18 mouse cellular contexts compared by ENCODE assay signal in the genomic region with DNA sequence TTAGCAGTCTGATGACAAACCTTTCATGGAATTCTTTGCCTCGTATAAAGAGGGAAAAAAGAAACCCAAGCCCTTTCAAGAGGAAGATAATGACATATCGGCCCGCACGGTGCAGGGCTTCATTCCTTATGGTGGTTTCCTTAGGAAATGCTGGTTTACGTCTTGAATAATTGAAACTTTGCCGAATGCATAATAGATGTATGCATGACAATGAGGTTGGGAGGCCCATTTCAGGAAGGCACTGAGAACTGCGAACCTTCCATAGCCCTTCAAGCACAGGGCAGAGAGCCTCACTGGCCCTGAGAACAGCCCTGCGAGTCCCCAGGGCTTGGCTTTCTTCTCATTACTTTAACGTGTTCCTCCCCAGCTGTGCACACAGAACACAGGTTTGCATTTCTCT.
DNase-seq lines count a peak whose midpoint lies in the region; ATAC-seq and TF ChIP-seq lines count a peak whose summit lies in the region.
"Had no signal": no experiment of that assay in that cellular context is flagged by ENCODE, and none has a peak within 500 bp of the region (broad histone marks: within the 10 kb centered on the region; RNA-seq: fewer than 3 reads in every experiment).

No protein-coding gene starts in this region.

- TF ChIP-seq POLR2A in lung, adult 2 months (IDR thresholded peaks at IDR 0.05; ENCODE audit: borderline replicate concordance, extremely low read depth, low read depth, low read length), result no peak

- ATAC-seq in hindbrain, postnatal 0 days, result no peak
- ATAC-seq in forebrain, embryonic 15.5 days (replicated peaks), result peak; percentile 91
- peak; percentile 24; the same call in 1 of the 2 replicates for ATAC-seq in hindbrain, embryonic 16.5 days
- ATAC-seq in kidney, embryonic 16.5 days (ENCODE audit: low FRiP score, low TSS enrichment), result no peak
- ATAC-seq: intestine, embryonic 16.5 days had no signal

- peaks cover 12% of the 10 kb centered on the region; the same call in 1 of the 2 replicates for H3K4me1 ChIP-seq in hindbrain, embryonic 10.5 days (replicated peaks)
- H3K4me1 ChIP-seq in hindbrain, postnatal 0 days (ENCODE audit: insufficient read depth, low read length), result no peaks in the 10 kb centered on the region
- peaks cover 12% of the 10 kb centered on the region for H3K4me1 ChIP-seq in forebrain, embryonic 15.5 days
- H3K4me1 ChIP-seq in hindbrain, embryonic 16.5 days (ENCODE audit: control insufficient read depth, insufficient read depth, low read depth, low read length), result no peaks in the 10 kb centered on the region
- no peaks in the 10 kb centered on the region for H3K4me1 ChIP-seq in lung, adult 2 months (ENCODE audit: control insufficient read depth, insufficient read depth, low read length)
- 0 out of 2 replicates have a peak, but pooled peaks cover 3% of the 10 kb centered on the region for H3K4me1 ChIP-seq in kidney, embryonic 16.5 days (ENCODE audit: insufficient read depth, low read length)
- H3K4me1 ChIP-seq: heart, embryonic 13.5 days had no signal

- H3K4me2 ChIP-seq in hindbrain, postnatal 0 days (ENCODE audit: low read depth, low read length), result no peak overlapping the region
- no peak overlapping the region for H3K4me2 ChIP-seq in forebrain, embryonic 15.5 days (replicated peaks)
- H3K4me2 ChIP-seq in hindbrain, embryonic 16.5 days (ENCODE audit: low read length), result no peak overlapping the region
- no peak overlapping the region for H3K4me2 ChIP-seq in kidney, embryonic 16.5 days (replicated peaks; ENCODE audit: low read depth, low read length)
- H3K4me2 ChIP-seq: heart, embryonic 13.5 days; kidney, embryonic 15.5 days; lung, embryonic 14.5 days had no signal

- peak overlapping the region; percentile 40; the same call in 1 of the 2 replicates for H3K27ac ChIP-seq in hindbrain, embryonic 10.5 days
- no peak overlapping the region for H3K27ac ChIP-seq in hindbrain, postnatal 0 days
- peak overlapping the region; percentile 77 for H3K27ac ChIP-seq in forebrain, embryonic 15.5 days (replicated peaks)
- H3K27ac ChIP-seq in hindbrain, embryonic 16.5 days (ENCODE audit: low read depth, low read length), result no peak overlapping the region
- no peak overlapping the region for H3K27ac ChIP-seq in kidney, embryonic 16.5 days (ENCODE audit: low read length)
- H3K27ac ChIP-seq: heart, embryonic 13.5 days; kidney, embryonic 15.5 days had no signal

- TF ChIP-seq CTCF in hindbrain, postnatal 0 days (IDR thresholded peaks at IDR 0.05; ENCODE audit: low read depth), result no peak
- TF ChIP-seq CTCF in lung, adult 2 months (IDR thresholded peaks at IDR 0.05; ENCODE audit: insufficient read depth, low read length), result no peak

- no peak overlapping the region for H3K4me3 ChIP-seq in hindbrain, embryonic 10.5 days
- no peak overlapping the region for H3K4me3 ChIP-seq in hindbrain, postnatal 0 days (ENCODE audit: low read length)
- H3K4me3 ChIP-seq in forebrain, embryonic 15.5 days, result no peak overlapping the region
- H3K4me3 ChIP-seq in hindbrain, embryonic 16.5 days (ENCODE audit: low read length), result no peak overlapping the region
- H3K4me3 ChIP-seq in lung, adult 2 months (replicated peaks; ENCODE audit: extremely low read depth, low read depth, low read length), result no peak overlapping the region
- H3K4me3 ChIP-seq in kidney, embryonic 16.5 days (ENCODE audit: low read length), result no peak overlapping the region
- H3K4me3 ChIP-seq: heart, embryonic 13.5 days; kidney, embryonic 15.5 days had no signal

- DNase-seq in hindbrain, embryonic 10.5 days (ENCODE audit: low spot score), result no peak
- no peak for DNase-seq in hindbrain, postnatal 0 days (ENCODE audit: low spot score)
- DNase-seq in retina, postnatal 1 day, result peak; percentile 11
- DNase-seq in lung, adult 2 months, result no peak
- DNase-seq: cerebellum, adult 11 months; cerebellum, postnatal 14 days; heart, postnatal 36 days; layer of hippocampus, postnatal 36 days; liver; lung, postnatal 4 days; right cerebral cortex, adult 18-20 months had no signal

- H3K9me3 ChIP-seq in hindbrain, embryonic 10.5 days, result no peaks in the 10 kb centered on the region
- no peaks in the 10 kb centered on the region for H3K9me3 ChIP-seq in hindbrain, postnatal 0 days (ENCODE audit: low read length)
- no peaks in the 10 kb centered on the region for H3K9me3 ChIP-seq in forebrain, embryonic 15.5 days
- H3K9me3 ChIP-seq in hindbrain, embryonic 16.5 days (ENCODE audit: control insufficient read depth, low read length), result no peaks in the 10 kb centered on the region
- no peaks in the 10 kb centered on the region for H3K9me3 ChIP-seq in kidney, embryonic 16.5 days (ENCODE audit: low read length)
- H3K9me3 ChIP-seq: heart, embryonic 13.5 days; kidney, embryonic 15.5 days had no signal

- 64% methylated on average over 9 of the region's 9 CpGs for WGBS in hindbrain, embryonic 10.5 days
- WGBS in hindbrain, postnatal 0 days, result 37% methylated on average over 9 of the region's 9 CpGs
- WGBS in forebrain, embryonic 15.5 days, result 10% methylated on average over 9 of the region's 9 CpGs
- WGBS in hindbrain, embryonic 16.5 days, result 31% methylated on average over 9 of the region's 9 CpGs
- WGBS in lung, adult 2 months, result 69% methylated on average over 9 of the region's 9 CpGs
- WGBS in kidney, embryonic 16.5 days, result 71% methylated on average over 9 of the region's 9 CpGs

- no peaks in the 10 kb centered on the region for H3K36me3 ChIP-seq in hindbrain, embryonic 10.5 days
- no peaks in the 10 kb centered on the region for H3K36me3 ChIP-seq in hindbrain, postnatal 0 days (ENCODE audit: insufficient read depth, low read length)
- H3K36me3 ChIP-seq in forebrain, embryonic 15.5 days, result no peaks in the 10 kb centered on the region
- H3K36me3 ChIP-seq in hindbrain, embryonic 16.5 days (ENCODE audit: control insufficient read depth, insufficient read depth, low read length), result no peaks in the 10 kb centered on the region
- H3K36me3 ChIP-seq in kidney, embryonic 16.5 days (ENCODE audit: insufficient read depth, low read length), result no peaks in the 10 kb centered on the region
- H3K36me3 ChIP-seq: heart, embryonic 13.5 days; kidney, embryonic 15.5 days had no signal

- no peak overlapping the region for H3K9ac ChIP-seq in hindbrain, postnatal 0 days (replicated peaks; ENCODE audit: low read length)
- no peak overlapping the region for H3K9ac ChIP-seq in forebrain, embryonic 15.5 days (replicated peaks)
- H3K9ac ChIP-seq in hindbrain, embryonic 16.5 days (ENCODE audit: low read depth, low read length), result no peak overlapping the region
- H3K9ac ChIP-seq in kidney, embryonic 16.5 days (replicated peaks; ENCODE audit: low read length), result no peak overlapping the region
- H3K9ac ChIP-seq: heart, embryonic 13.5 days; kidney, embryonic 15.5 days; lung, embryonic 14.5 days had no signal

- H3K27me3 ChIP-seq in hindbrain, embryonic 10.5 days (ENCODE audit: insufficient read depth, poor library complexity, severe bottlenecking), result no peaks in the 10 kb centered on the region
- no peaks in the 10 kb centered on the region for H3K27me3 ChIP-seq in hindbrain, postnatal 0 days (ENCODE audit: insufficient read depth, low read length)
- no peaks in the 10 kb centered on the region for H3K27me3 ChIP-seq in forebrain, embryonic 15.5 days
- H3K27me3 ChIP-seq in hindbrain, embryonic 16.5 days (replicated peaks; ENCODE audit: control insufficient read depth, insufficient read depth, low read length), result no peaks in the 10 kb centered on the region
- H3K27me3 ChIP-seq in kidney, embryonic 16.5 days (ENCODE audit: insufficient read depth, low read length), result no peaks in the 10 kb centered on the region
- H3K27me3 ChIP-seq: heart, embryonic 13.5 days; kidney, embryonic 15.5 days had no signal

Comparison
In these comparisons a context has a peak if more than half of its experiments do, and no peak if none do; other contexts are left out.
1. H3K27ac ChIP-seq: peak in hindbrain, embryonic 10.5 days (single experiment) and forebrain, embryonic 15.5 days (single experiment); none in hindbrain, postnatal 0 days (single experiment), hindbrain, embryonic 16.5 days (single experiment) and kidney, embryonic 16.5 days (single experiment).
2. ATAC-seq: peak in forebrain, embryonic 15.5 days (single experiment) and hindbrain, embryonic 16.5 days (single experiment); none in hindbrain, postnatal 0 days (single experiment) and kidney, embryonic 16.5 days (single experiment).